Comparison of ENCODE assay signal across 23 mouse cellular contexts in the genomic region with DNA sequence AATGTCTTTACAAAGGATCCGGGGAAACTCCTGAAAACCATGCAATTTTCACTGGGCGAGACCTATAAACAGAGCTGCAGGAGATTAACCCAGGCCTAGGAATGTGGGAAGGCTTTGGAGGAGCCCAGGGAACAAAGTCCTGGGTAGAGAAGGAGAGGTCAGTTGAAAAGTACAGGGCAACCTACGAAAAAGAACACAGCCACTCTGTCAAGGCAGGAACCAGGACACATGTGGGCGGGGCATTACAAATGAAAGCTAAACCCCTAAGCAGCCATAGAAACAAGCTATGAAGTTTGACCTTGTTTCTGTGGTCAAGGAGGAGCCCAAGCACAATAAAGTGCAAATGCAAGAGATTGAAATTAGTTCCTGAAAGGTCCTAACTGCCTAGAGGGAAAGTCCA.
DNase-seq lines count a peak whose midpoint lies in the region; ATAC-seq and TF ChIP-seq lines count a peak whose summit lies in the region.
"Had no signal": no experiment of that assay in that cellular context is flagged by ENCODE, and none has a peak within 500 bp of the region (broad histone marks: within the 10 kb centered on the region; RNA-seq: fewer than 3 reads in every experiment).

No protein-coding gene starts in this region.

- no peak overlapping the region for H3K9ac ChIP-seq in kidney, postnatal 0 days (ENCODE audit: low read depth, low read length)
- H3K9ac ChIP-seq in neural tube, embryonic 15.5 days (replicated peaks), result no peak overlapping the region
- H3K9ac ChIP-seq in hindbrain, embryonic 14.5 days, result no peak overlapping the region
- H3K9ac ChIP-seq: heart, embryonic 12.5 days; hindbrain, embryonic 12.5 days; limb, embryonic 13.5 days; liver, embryonic 15.5 days; neural tube, embryonic 12.5 days had no signal

- no peak overlapping the region for H3K27ac ChIP-seq in kidney, postnatal 0 days
- no peak overlapping the region for H3K27ac ChIP-seq in neural tube, embryonic 15.5 days (replicated peaks)
- H3K27ac ChIP-seq in hindbrain, embryonic 14.5 days, result no peak overlapping the region
- H3K27ac ChIP-seq: gastrocnemius, adult 2 months; hindbrain, embryonic 12.5 days; limb, embryonic 13.5 days; liver, embryonic 15.5 days; macrophage; neural tube, embryonic 12.5 days had no signal

- no peak for TF ChIP-seq CTCF in kidney, postnatal 0 days (IDR thresholded peaks at IDR 0.05; ENCODE audit: low read depth)

- WGBS in kidney, postnatal 0 days, result 63% methylated on average over 4 of the region's 4 CpGs
- WGBS in neural tube, embryonic 15.5 days, result 56% methylated on average over 4 of the region's 4 CpGs
- WGBS in hindbrain, embryonic 14.5 days, result 68% methylated on average over 4 of the region's 4 CpGs

- H3K4me2 ChIP-seq in kidney, postnatal 0 days (ENCODE audit: low read length), result no peak overlapping the region
- no peak overlapping the region for H3K4me2 ChIP-seq in neural tube, embryonic 15.5 days
- H3K4me2 ChIP-seq in hindbrain, embryonic 14.5 days (replicated peaks), result no peak overlapping the region
- H3K4me2 ChIP-seq: neural tube, embryonic 12.5 days had no signal

- no peak for ATAC-seq in kidney, postnatal 0 days (replicated peaks; ENCODE audit: low FRiP score, low read depth)
- ATAC-seq in neural tube, embryonic 15.5 days (ENCODE audit: low FRiP score), result no peak
- ATAC-seq in hindbrain, embryonic 14.5 days (ENCODE audit: low FRiP score), result no peak
- ATAC-seq: forebrain, embryonic 16.5 days had no signal

- H3K36me3 ChIP-seq in kidney, postnatal 0 days (ENCODE audit: insufficient read depth, low read length), result no peaks in the 10 kb centered on the region
- no peaks in the 10 kb centered on the region for H3K36me3 ChIP-seq in neural tube, embryonic 15.5 days
- no peaks in the 10 kb centered on the region for H3K36me3 ChIP-seq in hindbrain, embryonic 14.5 days (replicated peaks; ENCODE audit: control insufficient read depth, insufficient read depth)
- H3K36me3 ChIP-seq: heart, embryonic 12.5 days; hindbrain, embryonic 12.5 days; limb, embryonic 13.5 days; liver, embryonic 15.5 days; neural tube, embryonic 12.5 days had no signal

- H3K27me3 ChIP-seq in kidney, postnatal 0 days (ENCODE audit: insufficient read depth, low read length), result no peaks in the 10 kb centered on the region
- no peaks in the 10 kb centered on the region for H3K27me3 ChIP-seq in neural tube, embryonic 15.5 days (replicated peaks)
- no peaks in the 10 kb centered on the region for H3K27me3 ChIP-seq in hindbrain, embryonic 14.5 days (ENCODE audit: control insufficient read depth, insufficient read depth, low read length)
- H3K27me3 ChIP-seq: hindbrain, embryonic 12.5 days; limb, embryonic 13.5 days; liver, embryonic 15.5 days; neural tube, embryonic 12.5 days had no signal

- DNase-seq in 3134 (ENCODE audit: extremely low read depth, insufficient read length, low spot score), result peak; percentile 3
- peak; percentile 5 for DNase-seq in ES-CJ7 (ENCODE audit: low read depth, low spot score)
- peak; percentile 7 for DNase-seq in kidney, postnatal 0 days (ENCODE audit: low spot score)
- peak; percentile 9 for DNase-seq in retina, postnatal 1 day
- DNase-seq in adrenal gland, postnatal 10 days, result no peak
- no peak for DNase-seq in hindbrain, embryonic 14.5 days (ENCODE audit: low spot score)
- DNase-seq: adrenal gland, postnatal 36 days; cerebellum, adult 11-12 months; cerebellum, postnatal 14 days; embryo, embryonic 11 days; gastrocnemius, adult 2 months; heart, postnatal 14 days; layer of hippocampus, adult 9-11 months; spleen, adult 18-20 months; thymus, adult 18-20 months had no signal

- H3K4me1 ChIP-seq in kidney, postnatal 0 days (replicated peaks; ENCODE audit: insufficient read depth, low read length), result no peaks in the 10 kb centered on the region
- peaks cover 9% of the 10 kb centered on the region; the same call in 1 of the 2 replicates for H3K4me1 ChIP-seq in neural tube, embryonic 15.5 days
- H3K4me1 ChIP-seq in hindbrain, embryonic 14.5 days (replicated peaks; ENCODE audit: control insufficient read depth, insufficient read depth, low read length), result 0 out of 2 replicates have a peak, but pooled peaks cover 5% of the 10 kb centered on the region
- H3K4me1 ChIP-seq: limb, embryonic 13.5 days; neural tube, embryonic 12.5 days had no signal

- H3K4me3 ChIP-seq in kidney, postnatal 0 days (replicated peaks; ENCODE audit: low read depth, low read length), result no peak overlapping the region
- no peak overlapping the region for H3K4me3 ChIP-seq in neural tube, embryonic 15.5 days (replicated peaks)
- no peak overlapping the region for H3K4me3 ChIP-seq in hindbrain, embryonic 14.5 days (replicated peaks; ENCODE audit: low read length)
- H3K4me3 ChIP-seq: heart, embryonic 12.5 days; hindbrain, embryonic 12.5 days; neural tube, embryonic 12.5 days had no signal

- H3K9me3 ChIP-seq in kidney, postnatal 0 days (replicated peaks; ENCODE audit: low read length), result no peaks in the 10 kb centered on the region
- no peaks in the 10 kb centered on the region for H3K9me3 ChIP-seq in neural tube, embryonic 15.5 days (replicated peaks)
- no peaks in the 10 kb centered on the region for H3K9me3 ChIP-seq in hindbrain, embryonic 14.5 days (ENCODE audit: control insufficient read depth, low read length)
- H3K9me3 ChIP-seq: heart, embryonic 12.5 days; hindbrain, embryonic 12.5 days; limb, embryonic 13.5 days; liver, embryonic 15.5 days; neural tube, embryonic 12.5 days had no signal

Comparison
In these comparisons a context has a peak if more than half of its experiments do, and no peak if none do; other contexts are left out.
1. DNase-seq: peak in 3134 (single experiment), ES-CJ7 (single experiment), kidney, postnatal 0 days (single experiment) and retina, postnatal 1 day (single experiment); none in adrenal gland, postnatal 10 days (single experiment) and hindbrain, embryonic 14.5 days (single experiment).